Mouse (Mus musculus) gastrocnemius, postnatal 25 days (tissue): ENCODE results near the gene Cmklr1. TPM values are rescaled to one million over a fixed set of nuclear protein-coding genes. Genes with fewer than 3 reads are reported as not detected.

Experiments used
- DNase-seq: peaks from one replicate; pipeline ENCODE4 v3.0.0; 2022
- total RNA-seq, 2 experiments: library from RNA; stranded (reverse); gene quantifications; 1 replicate in 1 of 2; 2 replicates in 1 of 2; pipeline ENCODE4 v1.2.3; 2021

The Cmklr1 gene
- total RNA-seq, 2 experiments from 2014 or later: 14.6 to 15.4 TPM

- no peak for DNase-seq
Observed at GRCm38 (mm10) chr5:113652215-113652614, 2.0 kb upstream of the Cmklr1 start.

GRCm38 (mm10) chr5:113648647-113649211 lies 1.5 kb downstream of the Cmklr1 start:
- peak; percentile 9 for DNase-seq

- peak; percentile 9 for DNase-seq
Observed at GRCm38 (mm10) chr5:113647141-113647540, 3.1 kb downstream of the Cmklr1 start.

GRCm38 (mm10) chr5:113644520-113644919 lies 5.7 kb downstream of the Cmklr1 start:
- peak; percentile 73 for DNase-seq

DNA sequence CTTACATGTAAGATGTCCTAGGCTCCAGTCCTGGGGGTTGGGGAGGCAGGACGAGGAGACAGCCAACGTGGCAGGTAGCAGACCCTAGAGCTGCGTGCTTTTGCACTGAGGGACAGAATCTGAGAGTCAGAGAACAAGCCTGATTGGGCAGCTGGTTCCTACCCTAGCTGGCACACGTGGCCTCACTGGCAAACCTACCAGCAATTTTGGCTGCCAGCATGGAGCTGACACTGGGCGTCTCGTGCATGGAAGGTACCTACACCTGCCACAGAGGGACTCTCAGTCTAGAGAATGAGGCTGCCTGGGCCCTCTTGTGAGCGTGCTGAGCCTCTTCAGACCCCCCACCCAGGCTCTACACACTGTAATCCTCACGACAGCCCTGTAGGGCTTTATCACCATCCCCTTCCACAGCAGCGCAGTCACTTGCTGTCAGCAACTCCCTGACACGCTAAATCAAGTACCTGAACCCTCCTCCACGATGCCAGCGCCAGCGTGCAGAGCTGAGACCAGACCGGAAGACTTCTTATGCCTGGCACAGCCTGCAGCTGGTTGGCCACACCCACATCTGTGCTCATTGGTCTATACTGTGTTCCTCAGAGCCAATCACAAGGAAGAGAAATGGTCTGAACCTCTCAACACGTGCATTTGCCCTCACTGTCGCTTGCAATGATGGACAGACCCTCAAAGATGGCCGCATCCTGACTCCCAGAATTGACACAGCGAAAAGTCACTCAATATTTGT lies 6.9 kb downstream of the Cmklr1 start:
- no peak for DNase-seq

- DNase-seq: no peak
Observed at GRCm38 (mm10) chr5:113641066-113641465, 9.2 kb downstream of the Cmklr1 start.

- no peak for DNase-seq
Observed at GRCm38 (mm10) chr5:113639126-113639525, 11.1 kb downstream of the Cmklr1 start.

DNA sequence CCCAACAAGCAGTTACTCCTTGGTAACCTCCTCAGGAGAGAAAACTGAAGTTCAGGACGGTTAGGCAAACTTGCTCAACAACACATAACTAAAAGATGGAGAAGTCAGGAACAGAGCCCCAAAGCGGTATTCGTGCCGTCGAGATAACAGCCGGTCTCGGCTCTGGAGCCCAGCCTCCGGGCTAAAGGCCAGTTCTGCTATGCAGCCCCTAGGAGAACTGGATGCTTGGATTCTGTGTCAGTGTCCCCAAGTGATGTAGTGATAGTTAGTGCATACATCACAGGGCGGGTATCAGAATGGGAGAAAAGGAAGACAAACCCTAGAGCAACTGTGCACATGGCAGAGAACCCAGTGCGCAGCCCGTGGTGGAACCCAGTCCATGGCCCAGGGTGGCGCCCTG lies 12.2 kb downstream of the Cmklr1 start:
- no peak for DNase-seq

- no peak for DNase-seq
Observed at GRCm38 (mm10) chr5:113637631-113638030, 12.6 kb downstream of the Cmklr1 start.

- no peak for DNase-seq
Observed at GRCm38 (mm10) chr5:113635861-113636565, 14.2 kb downstream of the Cmklr1 start.

DNA sequence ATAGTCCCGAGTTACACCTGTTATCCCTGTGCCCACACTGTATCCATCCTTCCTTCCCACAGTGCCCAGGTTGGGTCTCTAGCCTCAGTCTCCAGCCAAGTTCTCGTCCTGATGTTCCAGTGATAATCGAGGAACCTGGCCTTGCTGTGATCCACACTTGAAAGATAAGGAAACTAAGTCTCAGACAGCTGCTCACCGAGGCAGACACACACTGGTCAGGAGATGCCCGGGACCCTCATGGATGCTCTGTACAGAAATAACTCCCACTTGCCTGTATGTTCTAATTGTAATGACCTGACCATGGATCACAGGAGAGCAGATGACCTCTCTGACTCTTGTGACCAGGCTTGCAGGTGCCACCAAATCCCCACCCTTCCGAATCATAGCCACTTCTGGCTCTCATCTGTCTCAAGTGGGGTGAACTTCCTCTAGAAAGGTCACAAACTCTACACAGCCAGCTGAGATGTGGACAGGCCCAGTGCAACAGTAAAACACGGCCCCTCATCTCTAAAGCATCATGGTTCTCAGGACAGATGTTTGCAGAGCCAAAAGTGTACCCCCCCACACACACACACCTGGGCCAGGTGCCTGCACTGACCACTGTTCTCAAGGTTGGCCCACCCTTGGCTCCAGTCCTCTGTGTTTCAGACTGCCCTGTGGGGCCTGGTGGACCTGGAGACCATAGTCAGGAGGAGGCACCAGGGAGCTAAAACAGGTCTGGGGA lies 15.2 kb downstream of the Cmklr1 start:
- no peak for DNase-seq

DNA sequence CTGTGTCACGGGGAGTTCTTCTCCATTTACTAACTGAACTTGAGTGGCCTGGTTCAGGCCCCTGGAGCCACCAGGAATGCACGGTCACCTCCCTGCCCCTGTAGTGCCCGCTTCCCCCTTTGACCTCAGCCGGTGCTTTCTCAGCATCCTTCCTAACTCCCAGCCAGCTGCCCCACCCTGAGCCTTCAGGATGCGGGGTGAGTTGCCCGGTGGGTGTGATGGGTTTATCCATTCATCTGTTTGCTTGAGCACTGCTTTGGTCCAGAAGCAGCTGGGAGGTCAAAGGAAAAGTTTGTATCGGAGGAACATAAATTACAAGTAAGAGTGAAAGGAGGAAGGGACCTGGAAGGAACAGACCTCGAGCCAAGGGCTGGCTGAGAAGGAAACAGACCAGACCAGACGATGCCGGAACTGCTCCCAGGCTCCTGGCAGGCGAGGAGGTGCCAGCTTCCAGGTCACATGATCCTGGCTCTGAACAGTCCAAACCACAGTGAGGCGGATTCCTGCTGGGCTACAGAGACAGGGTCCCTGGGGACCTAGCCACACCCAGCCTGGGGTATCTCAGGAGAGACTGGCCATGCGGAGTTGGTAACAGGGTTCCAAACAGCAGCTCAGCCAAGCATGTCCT lies 16.1 kb downstream of the Cmklr1 start:
- DNase-seq: peak; percentile 75

DNA sequence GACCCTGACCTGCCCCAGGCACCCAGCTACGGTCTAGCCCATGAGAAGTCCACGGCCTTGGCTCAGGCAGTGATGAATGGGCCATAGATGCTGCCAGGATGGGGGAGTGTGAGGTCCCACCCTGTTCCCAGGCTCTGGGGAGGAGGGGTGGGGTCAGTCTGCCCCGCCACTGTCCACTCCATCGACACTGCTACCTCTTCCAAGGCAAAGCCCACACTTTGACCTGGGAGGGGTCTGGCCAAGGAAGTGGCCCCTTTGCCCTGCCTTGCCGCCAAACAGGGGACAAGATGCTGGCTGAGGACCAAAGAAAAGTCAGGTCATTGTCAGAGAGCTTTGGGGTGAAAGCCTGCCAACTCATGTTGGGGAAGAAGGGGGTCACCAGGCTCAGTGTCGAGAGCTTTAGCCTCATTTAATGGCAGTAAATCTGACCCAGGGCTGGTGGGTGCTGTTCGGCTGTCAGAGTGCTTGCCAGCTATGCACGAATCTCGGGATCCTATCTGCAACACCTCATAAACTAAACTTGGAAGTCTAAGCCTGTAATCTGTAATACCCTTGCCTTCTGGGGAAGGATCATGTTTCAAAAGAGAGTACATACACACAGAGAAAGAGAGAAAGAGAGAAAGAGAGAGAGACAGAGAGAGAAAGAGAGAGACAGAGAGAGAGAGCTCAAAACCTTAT lies 17.1 kb downstream of the Cmklr1 start:
- peak; percentile 52 for DNase-seq

GRCm38 (mm10) chr5:113630116-113630515 lies 20.1 kb downstream of the Cmklr1 start:
- DNase-seq: no peak

DNA sequence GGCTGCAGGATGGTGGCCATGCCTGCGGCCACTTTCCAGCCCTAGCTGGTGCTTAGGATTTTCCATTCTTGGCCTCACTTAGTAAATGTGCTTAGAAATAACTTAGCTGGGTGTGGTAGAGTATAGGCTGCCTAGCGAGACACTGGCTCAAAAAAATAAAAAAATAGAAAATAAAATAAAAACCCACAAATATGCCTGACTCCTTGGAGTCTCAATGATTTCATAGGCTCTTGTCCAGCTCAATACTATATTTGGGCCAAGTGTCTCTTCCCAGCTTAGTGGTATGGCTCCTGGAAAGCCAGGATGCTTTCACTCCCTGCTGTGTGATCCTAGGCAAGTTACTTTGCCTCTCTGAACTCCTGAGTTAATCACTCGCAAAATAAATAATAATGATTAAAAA lies 21.0 kb downstream of the Cmklr1 start:
- no peak for DNase-seq

DNA sequence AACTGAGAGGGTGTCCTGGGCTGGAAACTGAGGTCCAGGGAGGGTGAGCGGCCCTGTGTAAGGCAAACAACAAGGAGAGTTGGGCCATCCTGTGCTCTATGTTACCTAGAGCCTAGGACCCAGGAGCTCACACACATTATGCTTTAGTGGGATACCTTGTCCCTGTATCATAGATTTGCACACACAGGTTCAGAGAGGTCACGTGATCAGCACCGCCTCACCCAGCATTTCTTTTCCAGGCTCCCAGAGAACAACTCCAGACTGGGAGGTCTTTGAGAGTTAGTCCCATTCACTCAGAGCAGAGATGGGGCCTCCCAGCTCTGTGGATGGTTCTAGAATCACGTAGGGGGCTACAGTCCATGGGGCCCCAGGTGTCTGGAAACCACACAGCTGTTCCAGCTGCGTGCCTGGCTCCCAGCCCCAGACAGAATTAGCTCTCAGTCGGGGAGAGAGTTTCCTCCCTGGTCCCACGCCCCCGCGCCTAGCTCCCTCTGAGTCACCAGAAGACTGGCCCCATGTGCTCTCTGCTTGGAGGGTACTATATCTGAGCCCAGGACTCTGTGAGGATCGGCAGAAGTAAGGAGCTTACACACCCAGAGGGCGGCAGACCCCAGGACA lies 22.3 kb downstream of the Cmklr1 start:
- peak; percentile 66 for DNase-seq

GRCm38 (mm10) chr5:113626991-113627390 lies 23.2 kb downstream of the Cmklr1 start:
- DNase-seq: no peak

DNA sequence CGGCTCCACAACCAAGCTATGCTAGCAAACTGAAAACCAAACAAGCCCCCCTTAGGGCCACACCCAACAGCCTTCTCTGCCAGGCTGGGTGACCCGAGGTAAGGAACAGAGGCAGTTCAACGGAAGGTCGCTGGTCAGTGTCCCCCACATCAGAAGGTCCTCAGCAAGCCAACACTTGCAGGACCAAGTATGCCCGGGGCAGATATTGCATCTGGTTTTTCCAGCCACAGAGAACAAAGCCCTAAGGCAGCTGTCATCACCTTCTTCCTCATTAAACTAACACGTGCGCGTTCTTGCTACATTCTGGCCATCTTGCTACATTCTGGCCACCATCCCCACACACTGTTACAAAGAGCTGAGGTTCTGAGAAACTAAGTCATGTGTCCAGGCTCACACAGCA lies 23.9 kb downstream of the Cmklr1 start:
- DNase-seq: no peak

GRCm38 (mm10) chr5:113625068-113625467 lies 25.2 kb downstream of the Cmklr1 start:
- DNase-seq: no peak

- no peak for DNase-seq
Observed at GRCm38 (mm10) chr5:113623052-113623451, 27.2 kb downstream of the Cmklr1 start.

DNA sequence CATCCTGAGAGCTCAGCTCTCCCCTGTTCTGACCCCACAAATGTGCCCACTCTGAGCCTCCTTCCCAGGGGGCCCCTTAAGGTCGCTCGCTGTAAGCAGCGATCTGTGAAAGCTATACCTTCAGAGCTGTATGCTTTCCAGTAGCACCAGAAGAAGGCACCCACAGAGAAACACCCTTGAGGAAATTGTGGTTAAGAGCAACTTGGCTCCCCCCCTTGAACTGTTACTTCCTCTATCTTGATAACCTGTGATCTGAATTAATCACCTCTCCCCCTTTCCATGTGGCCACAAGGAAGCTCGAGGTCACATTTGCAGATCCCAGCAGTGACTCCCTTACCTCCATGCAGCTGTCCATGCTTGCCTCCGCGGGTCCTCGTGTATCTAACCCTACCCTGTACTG lies 29.2 kb downstream of the Cmklr1 start:
- no peak for DNase-seq
